Mouse (Mus musculus) spleen, postnatal 36 days (tissue): ENCODE results near the gene Rnf141.

Experiments used
- DNase-seq, 2 experiments: peaks; one replicate each; pipeline ENCODE4 v3.0.0; 2022; ENCODE audit warnings: low spot score in 2 of 2, mixed read lengths in 1 of 2

Rnf141 gene

GRCm38 (mm10) chr7:110833024-110833423 is 11.2 kb downstream of the Rnf141 start:
- no peak for DNase-seq

GRCm38 (mm10) chr7:110823995-110824953 is 20.0 kb downstream of the Rnf141 start:
- no peak for DNase-seq

DNA sequence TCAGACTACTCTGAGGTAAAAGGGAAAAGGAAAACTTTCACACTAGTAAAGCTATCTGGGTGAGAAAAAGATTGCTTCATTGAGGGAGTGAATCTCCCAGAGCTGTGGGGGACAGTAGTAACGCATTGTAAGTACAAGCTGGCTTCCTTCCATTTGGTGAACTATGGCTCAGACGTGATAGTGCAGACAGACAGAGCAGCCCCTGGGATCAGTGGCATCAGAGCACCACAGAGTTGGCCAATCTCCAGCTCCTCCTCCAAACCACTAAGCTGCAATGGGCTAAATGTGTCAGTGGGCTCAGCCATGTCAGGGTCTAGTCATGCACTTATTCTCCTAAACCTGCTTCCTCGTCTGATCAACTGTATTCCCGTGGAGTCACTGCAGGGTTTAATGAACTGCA is 20.7 kb downstream of the Rnf141 start:
- DNase-seq: no peak

GRCm38 (mm10) chr7:110823076-110823475 is 21.2 kb downstream of the Rnf141 start:
- DNase-seq: no peak

GRCm38 (mm10) chr7:110822055-110822454 is 22.2 kb downstream of the Rnf141 start:
- no peak for DNase-seq

- no peak for DNase-seq
Observed at GRCm38 (mm10) chr7:110821653-110822052, 22.6 kb downstream of the Rnf141 start.

GRCm38 (mm10) chr7:110821068-110821467 is 23.2 kb downstream of the Rnf141 start:
- no peak for DNase-seq

DNA sequence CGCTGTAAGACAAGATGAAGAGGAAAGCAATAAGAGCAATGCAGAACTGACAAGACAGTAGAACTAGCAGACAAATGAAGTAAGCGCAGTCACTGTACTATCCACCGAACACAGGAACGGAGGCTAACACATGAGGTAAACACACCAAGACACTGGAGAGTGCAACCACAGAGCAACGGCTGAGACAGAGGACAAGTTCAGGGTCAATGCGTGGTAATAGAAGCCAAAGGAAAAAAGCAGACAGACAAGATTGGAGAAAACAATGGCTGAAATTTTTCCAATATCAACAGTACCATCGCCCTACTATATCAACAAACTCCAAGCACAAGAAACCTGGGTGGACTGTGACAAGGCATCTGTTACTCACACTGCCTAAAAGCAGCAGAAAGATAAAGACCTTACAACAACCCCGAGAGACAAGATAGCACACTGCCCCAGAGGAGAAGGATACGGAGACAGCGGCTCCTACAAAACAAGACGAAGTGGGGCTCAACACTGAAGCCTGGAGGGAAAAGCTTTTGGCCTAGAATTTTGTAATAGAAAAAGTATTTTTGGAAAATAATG is 25.4 kb downstream of the Rnf141 start:
- no peak for DNase-seq

- DNase-seq: no peak
Observed at GRCm38 (mm10) chr7:110818206-110818605, 26.1 kb downstream of the Rnf141 start.

- DNase-seq: peak; percentile 45 to 64
Observed at GRCm38 (mm10) chr7:110816037-110816436, 28.2 kb downstream of the Rnf141 start.

DNA sequence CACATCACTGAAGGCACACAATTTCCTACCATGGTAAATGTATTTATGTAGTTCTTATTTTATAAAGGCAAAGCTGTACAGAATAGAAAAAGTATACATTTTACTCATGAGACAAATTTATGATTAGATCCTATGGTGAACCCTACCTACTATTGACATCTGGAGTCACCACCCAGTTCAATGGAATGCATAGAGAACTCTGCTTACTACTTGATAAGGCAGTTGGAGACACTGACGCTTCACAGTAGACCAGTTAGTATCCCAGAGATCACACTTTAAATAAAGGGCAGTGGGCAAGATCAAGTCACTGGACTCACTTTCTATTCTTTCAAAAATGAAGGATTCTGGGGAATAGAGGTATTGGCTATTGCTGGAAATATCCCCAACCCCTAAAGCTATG is 30.3 kb downstream of the Rnf141 start:
- DNase-seq: no peak

DNA sequence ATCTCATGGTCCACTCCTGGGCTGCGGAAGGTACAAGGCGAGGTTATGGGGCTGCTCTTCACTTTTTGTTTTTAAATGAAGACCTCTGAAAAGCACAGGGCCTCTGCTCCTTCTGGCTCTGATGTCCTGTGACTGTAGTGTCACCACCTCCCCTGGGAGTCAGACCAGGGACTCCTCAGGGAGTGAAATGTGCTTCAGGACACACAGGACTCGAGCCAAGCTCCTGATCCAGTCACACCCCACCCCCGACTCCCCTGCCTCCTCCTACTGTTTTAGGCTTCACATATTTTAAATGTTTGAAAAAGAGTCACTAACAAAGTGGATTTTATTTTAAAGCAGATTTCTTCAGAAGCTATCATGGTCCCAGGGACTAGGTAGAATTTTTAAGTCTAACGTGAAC is 32.7 kb downstream of the Rnf141 start:
- no peak for DNase-seq

- DNase-seq: no peak
Observed at GRCm38 (mm10) chr7:110810995-110811394, 33.3 kb downstream of the Rnf141 start.

DNA sequence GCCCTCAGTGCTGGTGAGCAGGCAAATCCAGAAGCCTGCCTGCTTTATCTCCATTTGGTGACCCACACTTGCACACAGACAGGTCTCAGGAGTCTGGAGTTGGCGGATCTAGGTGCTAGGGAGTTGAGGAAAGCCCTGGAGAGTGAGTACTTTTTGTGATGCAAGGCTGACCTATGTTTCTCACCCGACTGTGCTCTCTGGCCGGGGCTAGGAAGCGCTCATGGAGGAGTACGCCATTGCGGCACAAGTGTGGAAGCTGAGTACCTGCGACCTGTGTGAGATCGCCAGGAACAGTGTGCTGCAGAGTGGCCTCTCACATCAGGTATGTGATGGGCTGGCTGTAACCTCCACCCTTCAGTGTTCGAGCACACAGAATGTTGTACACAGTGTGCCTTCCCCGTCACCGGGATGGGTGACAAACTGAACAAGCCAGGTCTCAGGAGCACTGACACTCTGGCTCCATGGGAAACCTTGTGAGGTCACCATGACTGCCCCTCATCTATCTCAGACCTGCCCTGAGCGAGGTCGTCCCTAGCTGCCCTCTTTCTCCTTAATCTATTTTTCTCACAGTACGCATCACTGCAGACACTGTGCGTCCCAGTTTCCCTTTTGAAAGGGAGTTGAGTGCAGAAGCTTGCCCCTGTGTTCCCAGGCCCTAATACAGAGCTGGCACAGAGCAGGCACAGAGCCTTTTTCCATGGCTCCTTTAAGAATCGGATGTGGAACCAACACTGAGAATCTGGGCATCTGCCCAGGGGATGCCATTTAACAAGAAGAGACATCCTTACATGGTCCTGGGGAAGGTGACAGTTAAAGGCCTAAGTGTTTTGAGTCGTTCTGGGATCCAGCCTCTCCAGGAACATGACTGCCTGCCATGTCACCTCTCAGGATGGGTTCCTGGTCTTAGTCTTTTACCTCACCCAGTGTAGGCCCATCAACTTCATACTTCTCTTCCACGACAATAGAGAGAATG is 34.4 kb downstream of the Rnf141 start:
- no peak for DNase-seq

DNA sequence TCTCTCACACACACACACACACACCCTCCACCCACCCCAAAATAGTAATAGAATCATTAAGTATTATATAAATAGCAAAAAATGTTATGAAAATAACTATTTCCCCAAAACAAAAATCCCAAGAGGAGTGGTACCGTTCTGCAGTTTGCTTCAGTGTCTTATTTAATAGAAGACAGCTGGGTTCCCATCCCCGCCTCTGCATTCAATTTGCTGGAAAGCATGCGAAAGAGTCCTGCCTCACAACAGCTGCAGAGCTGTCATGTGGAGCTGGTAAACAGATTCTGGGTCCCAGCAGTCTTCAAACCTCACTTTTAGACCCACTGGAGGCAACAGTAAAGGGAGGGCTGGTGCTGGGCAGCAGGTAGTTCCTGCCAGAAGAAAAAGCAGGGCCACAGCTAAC is 35.3 kb downstream of the Rnf141 start:
- no peak for DNase-seq

GRCm38 (mm10) chr7:110807460-110808030 is 36.7 kb downstream of the Rnf141 start:
- DNase-seq: no peak

GRCm38 (mm10) chr7:110804266-110804665 is 40.0 kb downstream of the Rnf141 start:
- DNase-seq: no peak

GRCm38 (mm10) chr7:110803131-110803530 is 41.1 kb downstream of the Rnf141 start:
- DNase-seq: no peak

GRCm38 (mm10) chr7:110801028-110801427 is 43.2 kb downstream of the Rnf141 start:
- peak; percentile 68 to 76 for DNase-seq

- no peak for DNase-seq
Observed at GRCm38 (mm10) chr7:110797722-110798409, 46.4 kb downstream of the Rnf141 start.
